Mouse (Mus musculus) bone marrow, adult 2 months (tissue): Measurements from ENCODE around the gene Cers5. TPM values are rescaled to one million over a fixed set of nuclear protein-coding genes. Genes with fewer than 3 reads are reported as not detected.

Experiments used
- H3K27ac ChIP-seq: fragments of 200-500 bp; 2 replicates; pipeline ENCODE4 v1.5.1; 2012; ENCODE audit warnings: low read depth, mild to moderate bottlenecking, control low read depth, inconsistent platforms, low read length; ENCODE audit not compliant: control insufficient read depth, poor library complexity, insufficient read depth
- H3K4me1 ChIP-seq: fragments of 200-500 bp; 2 replicates; pipeline ENCODE4 v1.6.1; 2011; ENCODE audit warnings: low read length; ENCODE audit not compliant: control insufficient read depth, insufficient read depth
- H3K4me3 ChIP-seq: fragments of 200-500 bp; replicated peaks from 2 replicates; pipeline ENCODE3; 2011; ENCODE audit warnings: mild to moderate bottlenecking, low read depth, low read length, control low read depth; ENCODE audit not compliant: control insufficient read depth
- CTCF ChIP-seq: fragments of 200-500 bp; IDR thresholded peaks from 2 replicates; pipeline ENCODE4 v1.5.1; 2011; ENCODE audit warnings: low read length, control low read depth; ENCODE audit not compliant: control insufficient read depth, insufficient read depth
- POLR2A ChIP-seq: fragments of 200-500 bp; IDR thresholded peaks from 2 replicates; pipeline ENCODE4 v1.6.1; 2011; ENCODE audit warnings: low read depth, mild to moderate bottlenecking, control low read depth, low read length, borderline replicate concordance; ENCODE audit not compliant: control insufficient read depth
- WGBS: fragments of 180-500 bp; shearing (Covaris S2); methylation state at CpG from one replicate; pipeline ENCODE4 v1.1.7; 2018; 5-methylcytosine and 5-hydroxymethylcytosine counted together
- polyA plus RNA-seq: library from polyadenylated mRNA; stranded (reverse); fragments of >200 nt; gene quantifications from 2 replicates; pipeline ENCODE4 v1.2.4, GENCODE M21; 2011; ENCODE audit warnings: low replicate concordance; ENCODE audit not compliant: missing spikeins, insufficient read depth, insufficient read length

Cers5 gene
- polyA plus RNA-seq, 1 experiment = 33.1 TPM

DNA sequence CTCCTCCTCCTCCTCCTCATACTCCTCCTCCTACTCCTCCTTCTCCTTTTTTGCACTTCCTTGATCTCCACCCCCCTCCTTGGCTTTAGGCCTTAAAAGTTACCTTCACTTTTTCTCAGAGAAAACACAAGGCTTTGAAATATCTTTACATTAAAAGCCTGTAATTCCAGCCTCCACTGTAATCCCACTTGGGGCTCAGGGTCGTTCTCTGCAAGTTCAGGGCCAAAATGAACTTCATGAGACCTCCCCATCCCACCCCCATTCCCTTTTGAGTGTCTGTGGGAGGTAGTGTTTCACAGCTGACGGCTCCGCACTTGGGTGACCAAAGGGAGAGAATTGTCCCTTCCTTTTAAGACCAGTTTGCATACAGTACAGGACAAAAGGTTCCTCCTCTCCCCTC is 240 bp upstream of the Cers5 start:
- H3K27ac ChIP-seq = no peak overlapping the region
- TF ChIP-seq POLR2A = no peak
- no peak for TF ChIP-seq CTCF
- 52% methylated on average over 3 of the region's 3 CpGs for WGBS

DNA sequence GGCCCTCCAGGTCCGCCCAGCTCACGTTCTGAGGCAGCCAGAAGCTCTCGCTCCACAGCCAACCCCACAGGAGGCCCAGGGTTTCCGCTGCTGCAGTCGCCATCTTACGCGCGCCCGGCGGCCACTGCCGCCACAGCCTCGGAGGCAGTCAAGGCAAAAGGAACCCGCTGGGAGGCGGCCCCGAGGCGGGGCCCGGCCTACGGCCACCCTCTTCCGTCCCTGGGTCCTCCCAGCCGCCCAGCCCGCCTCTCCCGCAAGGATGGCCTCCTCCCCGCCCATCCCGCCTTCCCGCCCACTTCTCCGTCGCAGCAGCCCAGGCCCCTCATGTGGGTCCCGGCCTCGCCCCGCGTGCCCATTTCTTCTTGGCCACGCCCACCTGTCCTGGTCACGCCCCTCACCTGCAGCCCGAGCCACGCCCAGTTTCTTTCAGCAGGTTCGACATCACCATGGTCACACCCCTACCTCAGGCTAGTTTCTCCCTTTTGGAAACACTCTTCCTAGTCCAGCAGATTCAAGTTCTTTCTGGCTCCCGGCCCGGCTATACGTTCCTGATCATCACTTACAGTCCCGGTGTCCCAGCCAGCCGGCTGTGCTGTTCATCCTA is 306 bp downstream of the Cers5 start:
- TF ChIP-seq POLR2A (peak; percentile 93; the same call in 1 of the 2 replicates), CTCF (no peak)
- Histone ChIP-seq H3K4me3 (peak overlapping the region; percentile 85), H3K27ac (peak overlapping the region; percentile 90), H3K4me1 (peaks cover 1% of the 10 kb centered on the region; the same call in 1 of the 2 replicates)
- WGBS = under 1% methylated on average over 41 of the region's 41 CpGs

More for the DNA sequence above, 240 bp upstream of the Cers5 start:
- H3K4me1 ChIP-seq = peaks cover 1% of the 10 kb centered on the region; the same call in 1 of the 2 replicates
- H3K4me3 ChIP-seq = no peak overlapping the region

DNA sequence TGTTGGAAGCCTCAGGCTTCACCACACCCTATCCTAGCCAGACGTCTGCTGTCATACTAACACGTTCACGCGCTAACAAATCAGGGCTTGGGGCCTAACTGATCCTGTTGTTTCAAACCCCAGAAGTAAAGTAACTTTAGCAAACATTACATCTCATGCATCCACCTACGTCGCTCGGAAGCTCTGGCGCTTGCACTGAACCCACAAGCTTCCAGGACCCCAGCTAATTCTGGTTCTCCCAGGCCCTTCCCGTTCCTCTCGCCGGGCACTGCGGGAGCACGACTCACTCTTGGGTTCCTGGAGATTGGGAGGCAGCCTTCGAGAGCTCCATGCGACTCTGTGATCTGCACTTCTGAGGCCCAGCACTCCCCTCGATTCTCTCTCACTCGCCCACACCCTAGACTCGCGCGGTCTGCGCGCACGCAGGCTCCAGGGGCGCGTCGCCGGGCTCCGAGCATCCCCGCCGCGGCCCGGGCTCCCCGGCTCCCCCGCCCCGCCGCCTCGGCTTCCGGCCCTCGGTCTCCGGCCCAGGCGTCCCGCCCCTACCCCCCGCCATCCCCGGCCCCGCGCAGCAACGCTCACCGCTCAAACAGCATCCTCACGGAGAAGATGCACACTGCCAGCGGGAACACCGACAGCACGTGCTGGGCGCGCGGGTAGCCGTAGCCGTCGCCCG is 946 bp downstream of the Cers5 start:
- WGBS = 1% methylated on average over 59 of the region's 59 CpGs

DNA sequence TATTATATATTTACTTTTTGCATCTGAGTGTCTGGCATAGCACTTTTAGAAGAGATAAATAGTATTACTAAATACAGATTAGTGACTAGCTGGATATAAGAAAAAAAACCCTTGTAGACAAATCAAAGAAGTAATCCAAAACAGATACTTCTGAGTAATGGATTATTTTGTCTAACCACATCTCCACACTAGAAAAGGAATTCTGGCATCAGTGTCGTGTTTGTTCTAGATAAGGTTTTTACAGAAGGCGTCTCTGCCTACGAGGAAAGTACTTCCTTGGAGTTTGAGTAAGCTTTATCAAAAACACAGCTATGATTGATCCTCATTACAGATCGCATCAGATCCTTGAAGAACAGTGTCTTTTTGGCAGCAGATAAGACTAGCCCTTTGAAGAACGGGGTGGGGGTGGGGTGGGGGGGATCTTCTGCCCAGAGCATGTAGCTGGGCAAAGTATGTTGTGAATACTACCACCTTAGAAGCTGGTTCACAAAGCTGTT is 1.6 kb downstream of the Cers5 start:
- TF ChIP-seq POLR2A (no peak), CTCF (no peak)
- no peak overlapping the region for H3K27ac ChIP-seq
- no peak overlapping the region for H3K4me3 ChIP-seq
- WGBS = 25% methylated on average over 5 of the region's 5 CpGs
- H3K4me1 ChIP-seq = peaks cover 1% of the 10 kb centered on the region; the same call in 1 of the 2 replicates

More for the DNA sequence above, 946 bp downstream of the Cers5 start:
- Histone ChIP-seq H3K4me1 (peaks cover 1% of the 10 kb centered on the region; the same call in 1 of the 2 replicates), H3K4me3 (peak overlapping the region; percentile 85), H3K27ac (peak overlapping the region; percentile 90)
- TF ChIP-seq POLR2A (no peak), CTCF (no peak)

GRCm38 (mm10) chr15:99768761-99769160 is 3.9 kb downstream of the Cers5 start:
- Histone ChIP-seq H3K27ac (no peak overlapping the region), H3K4me1 (peaks cover 1% of the 10 kb centered on the region; the same call in 1 of the 2 replicates), H3K4me3 (no peak overlapping the region)
- TF ChIP-seq CTCF = no peak
- no peak for TF ChIP-seq POLR2A
- WGBS = 88% methylated on average over 1 of the region's 1 CpGs

GRCm38 (mm10) chr15:99767467-99767866 is 5.2 kb downstream of the Cers5 start:
- no peak overlapping the region for H3K27ac ChIP-seq
- TF ChIP-seq CTCF (no peak), POLR2A (no peak)
- no peak overlapping the region for H3K4me3 ChIP-seq
- 56% methylated on average over 4 of the region's 4 CpGs for WGBS
- H3K4me1 ChIP-seq = peaks cover 1% of the 10 kb centered on the region; the same call in 1 of the 2 replicates

GRCm38 (mm10) chr15:99754204-99754603 is 18.5 kb downstream of the Cers5 start:
- WGBS = 84% methylated on average over 3 of the region's 3 CpGs
- no peak for TF ChIP-seq POLR2A
- H3K27ac ChIP-seq = no peak overlapping the region

GRCm38 (mm10) chr15:99740229-99740628 is 32.5 kb downstream of the Cers5 start:
- TF ChIP-seq CTCF (no peak), POLR2A (no peak)
- H3K27ac ChIP-seq = no peak overlapping the region
- no peaks in the 10 kb centered on the region for H3K4me1 ChIP-seq
- 90% methylated on average over 4 of the region's 4 CpGs for WGBS
- H3K4me3 ChIP-seq = no peak overlapping the region

More at GRCm38 (mm10) chr15:99754204-99754603, 18.5 kb downstream of the Cers5 start:
- no peak overlapping the region for H3K4me3 ChIP-seq
- H3K4me1 ChIP-seq = no peaks in the 10 kb centered on the region; the same call in 1 of the 2 replicates
